Mouse (Mus musculus): Measurements from ENCODE around the gene Fcrl5.
"Not testable (repeated sequence)": the region's sequence is repeated elsewhere in the genome, so short reads cannot be mapped to it uniquely, and the experiment has no call there.

The Fcrl5 gene

GRCm38 (mm10) chr3:87435479-87435878 is at the start of gene Fcrl5:
TSS of gene Fcrl5 (plus strand) at chr3:87435773.
- DNase-seq = no peak

GRCm38 (mm10) chr3:87390935-87391334 is 44.6 kb upstream of the Fcrl5 start:
- no peak for DNase-seq

DNA sequence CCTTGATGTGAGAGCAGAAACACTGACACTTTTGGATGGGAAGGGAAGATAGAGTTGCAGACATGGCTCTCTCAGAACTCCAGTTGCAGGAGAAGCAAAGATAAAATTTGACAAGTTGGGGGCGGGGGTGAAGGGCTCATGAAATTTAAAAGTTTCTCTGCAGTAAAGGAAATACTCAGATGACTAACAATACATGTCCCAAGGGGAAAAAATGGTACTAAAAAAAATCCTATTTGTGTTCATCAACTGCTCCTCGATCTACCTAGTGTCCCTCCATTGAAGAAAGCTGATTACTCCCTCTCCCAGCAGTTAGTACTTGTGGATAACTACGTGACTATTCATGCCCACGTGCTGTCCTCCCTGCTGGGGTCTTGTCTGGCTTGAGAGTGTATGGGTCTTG is 36.8 kb upstream of the Fcrl5 start:
- no peak for DNase-seq

GRCm38 (mm10) chr3:87399906-87400305 is 35.7 kb upstream of the Fcrl5 start:
- DNase-seq = no peak

DNA sequence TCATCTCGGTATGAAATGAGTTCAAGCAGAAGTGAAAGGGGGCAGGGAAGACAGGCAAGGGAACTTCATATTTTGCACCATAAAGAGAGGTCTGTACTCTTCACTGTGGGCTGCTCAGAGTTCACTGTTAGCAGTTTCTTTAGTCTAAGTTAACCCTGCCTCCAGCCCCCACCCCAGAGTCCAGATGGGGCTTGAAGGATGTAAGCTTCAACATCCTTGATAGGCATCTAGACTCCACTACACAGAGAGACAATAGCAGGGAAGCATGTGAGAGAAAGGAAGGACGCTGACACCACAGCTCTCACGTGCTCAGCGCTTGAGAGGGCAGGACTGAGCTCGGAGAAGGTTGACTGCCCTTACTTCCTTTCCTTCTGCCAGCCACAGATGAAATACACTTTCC is 34.3 kb upstream of the Fcrl5 start:
- no peak for DNase-seq

DNA sequence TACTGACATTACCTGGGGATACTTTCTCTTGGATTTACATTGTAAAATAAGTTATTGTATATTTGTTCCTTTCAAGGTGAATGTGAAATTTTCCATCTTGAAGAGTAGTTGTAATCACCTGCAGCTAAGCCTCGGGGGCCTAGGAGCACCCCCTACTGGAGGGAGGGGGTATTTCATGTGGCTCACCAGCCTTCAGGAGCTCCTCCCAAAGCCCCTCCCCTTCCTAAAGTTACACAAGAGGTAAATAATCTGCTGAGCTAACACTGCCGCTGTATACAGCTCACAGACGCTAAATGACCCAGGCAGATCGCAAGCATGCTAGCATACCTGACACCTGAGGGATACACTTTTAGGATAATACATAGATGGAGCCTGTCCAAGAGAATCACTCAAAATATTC is 27.4 kb upstream of the Fcrl5 start:
- DNase-seq = peak; percentile 4 to 10

DNA sequence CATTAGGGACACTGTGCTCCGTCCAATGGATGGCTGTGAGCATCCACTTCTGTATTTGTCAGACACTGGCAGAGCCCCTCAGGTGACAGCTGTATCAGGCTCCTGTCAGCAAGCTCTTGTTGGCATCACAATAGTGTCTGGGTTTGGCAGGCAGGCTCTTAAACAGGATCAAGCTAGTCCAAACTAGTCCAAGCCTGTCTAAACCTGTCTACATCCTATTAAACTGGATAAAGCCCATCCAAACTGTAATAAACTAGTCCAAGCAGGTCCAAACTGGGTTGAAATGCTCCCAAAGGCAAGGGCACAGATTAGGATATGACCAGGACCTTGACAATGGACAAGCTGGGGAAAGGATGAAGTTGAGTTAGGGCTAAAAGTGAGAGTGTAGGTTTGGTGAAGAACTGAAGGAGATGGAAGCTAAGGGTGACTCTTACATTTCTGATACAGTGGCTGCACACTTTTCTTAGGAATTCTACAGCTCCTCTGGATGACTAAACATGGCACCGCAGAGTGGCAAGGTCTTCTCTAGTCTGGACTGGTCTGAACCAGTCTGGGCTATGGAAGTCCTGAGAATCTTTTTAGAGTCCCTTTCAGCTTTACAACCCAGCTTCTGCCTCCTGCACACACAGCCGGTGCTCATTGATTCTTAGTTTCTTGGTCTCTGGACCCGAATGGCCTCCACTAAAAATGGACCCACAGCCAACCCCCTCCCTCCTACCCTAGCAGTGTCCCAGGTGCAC is 26.2 kb upstream of the Fcrl5 start:
- DNase-seq = no peak

DNA sequence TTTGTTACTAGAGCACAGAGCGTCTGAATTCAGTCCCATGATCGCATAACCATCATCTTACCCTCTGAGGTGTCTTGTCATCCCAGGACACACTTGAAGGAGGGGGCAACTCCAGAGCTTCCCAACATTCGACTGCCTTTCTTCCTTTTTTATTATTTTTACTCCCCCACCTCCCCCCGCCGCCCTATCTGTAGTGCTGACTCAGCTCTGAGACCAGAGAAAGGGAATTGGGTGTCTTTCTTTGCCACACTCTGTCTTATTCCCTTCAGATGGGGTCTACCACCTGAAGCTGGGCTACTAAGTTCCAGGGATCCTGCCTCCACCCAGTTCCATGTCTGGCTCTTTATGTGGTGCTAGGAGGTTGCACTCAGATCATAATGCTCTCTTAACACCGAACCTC is 25.0 kb upstream of the Fcrl5 start:
- DNase-seq = no peak

- peak; percentile 7 to 21 for DNase-seq
Observed at GRCm38 (mm10) chr3:87411150-87411549, 24.4 kb upstream of the Fcrl5 start.

- no peak for DNase-seq
Observed at GRCm38 (mm10) chr3:87420645-87421044, 14.9 kb upstream of the Fcrl5 start.

DNA sequence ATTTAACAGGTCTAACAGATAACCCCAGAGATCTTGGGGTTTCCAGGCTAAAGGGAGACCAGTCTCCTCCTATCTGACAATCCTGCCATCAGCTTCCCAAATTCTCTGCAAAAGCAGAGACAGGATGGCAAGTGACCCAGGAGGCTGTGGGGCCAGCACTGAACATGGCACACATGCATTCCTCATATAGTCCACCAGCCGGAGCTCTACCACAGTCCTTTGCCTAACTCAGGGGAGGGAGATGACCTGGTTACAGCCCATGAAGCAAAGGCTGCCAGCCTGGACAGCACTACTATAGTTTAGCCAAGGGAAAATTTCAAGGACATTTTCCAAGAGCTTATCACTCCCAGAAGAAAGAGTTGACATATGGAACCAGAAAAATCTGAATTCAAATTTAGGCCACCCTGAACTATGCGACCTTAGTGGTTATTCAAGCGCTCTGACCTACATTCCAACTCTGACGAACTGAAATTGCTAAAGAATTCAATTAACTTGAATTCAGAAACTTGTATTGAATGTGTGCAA is 13.1 kb upstream of the Fcrl5 start:
- DNase-seq = no peak

GRCm38 (mm10) chr3:87440586-87440985 is 5.0 kb downstream of the Fcrl5 start:
- no peak for DNase-seq

- DNase-seq = no peak
Observed at GRCm38 (mm10) chr3:87443968-87444367, 8.4 kb downstream of the Fcrl5 start.

- DNase-seq = no peak
Observed at GRCm38 (mm10) chr3:87465454-87465853, 29.9 kb downstream of the Fcrl5 start.

DNA sequence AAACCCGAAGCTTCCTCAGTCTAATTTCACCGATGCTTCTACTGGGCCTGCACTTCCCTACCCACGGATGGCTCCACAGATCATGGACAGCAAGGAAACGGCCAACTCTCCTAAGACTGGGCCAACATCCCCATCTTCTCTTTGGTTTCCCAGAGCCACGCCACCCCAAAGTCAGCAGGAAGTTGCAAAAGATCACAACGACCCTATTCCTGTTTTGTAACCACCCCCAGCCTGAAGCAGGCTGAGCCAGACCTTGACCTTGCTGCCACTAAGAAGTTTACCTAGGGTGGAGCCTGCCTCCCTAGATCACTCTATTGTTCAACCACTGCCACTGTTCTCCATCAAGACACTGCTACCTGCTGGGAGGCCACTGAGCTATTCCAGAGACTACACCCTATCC is 31.4 kb downstream of the Fcrl5 start:
- no peak for DNase-seq

DNA sequence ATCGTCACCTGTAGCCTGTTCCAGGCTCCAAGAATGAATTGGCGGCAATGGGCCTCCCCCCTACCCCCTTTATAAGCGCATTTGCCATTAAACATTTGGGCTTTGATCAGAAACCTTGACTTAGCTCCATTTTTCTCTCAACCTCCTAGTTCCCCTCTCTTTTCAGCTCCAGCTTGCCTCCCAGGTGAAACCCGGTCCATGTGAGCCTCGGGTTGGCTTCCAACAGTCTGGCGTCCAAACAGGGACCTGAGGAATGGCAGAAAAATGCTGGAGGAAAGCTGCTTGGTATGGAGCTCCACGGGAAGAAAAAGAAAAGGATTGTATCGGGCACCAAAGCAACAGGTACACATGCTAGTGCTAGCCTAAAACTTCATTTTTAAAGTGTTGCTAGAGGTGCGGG is 31.8 kb downstream of the Fcrl5 start:
- DNase-seq = no peak

GRCm38 (mm10) chr3:87477948-87478347 is 42.4 kb downstream of the Fcrl5 start:
- not testable (repeated sequence) for DNase-seq

- DNase-seq = not testable (repeated sequence)
Observed at GRCm38 (mm10) chr3:87478596-87478995, 43.0 kb downstream of the Fcrl5 start.

DNA sequence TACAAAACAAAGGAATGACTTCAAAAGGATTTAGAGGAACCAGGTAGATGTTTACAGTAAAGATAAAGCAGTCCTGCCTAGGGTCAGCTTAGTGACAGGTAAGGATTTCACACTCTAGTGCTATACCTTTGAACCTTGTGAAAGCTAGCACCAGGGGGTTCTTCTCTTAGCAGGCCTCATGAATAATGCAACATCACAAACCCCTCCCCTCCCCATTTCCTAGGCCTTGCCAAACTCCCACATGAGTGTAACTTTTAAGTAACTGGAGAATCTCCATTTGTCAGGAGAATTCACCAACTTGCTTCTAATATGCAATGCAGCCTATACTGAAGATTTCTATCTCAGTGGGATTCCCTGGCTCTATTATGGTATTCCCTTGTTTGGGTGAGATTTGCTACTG is 43.7 kb downstream of the Fcrl5 start:
- not testable (repeated sequence) for DNase-seq

DNA sequence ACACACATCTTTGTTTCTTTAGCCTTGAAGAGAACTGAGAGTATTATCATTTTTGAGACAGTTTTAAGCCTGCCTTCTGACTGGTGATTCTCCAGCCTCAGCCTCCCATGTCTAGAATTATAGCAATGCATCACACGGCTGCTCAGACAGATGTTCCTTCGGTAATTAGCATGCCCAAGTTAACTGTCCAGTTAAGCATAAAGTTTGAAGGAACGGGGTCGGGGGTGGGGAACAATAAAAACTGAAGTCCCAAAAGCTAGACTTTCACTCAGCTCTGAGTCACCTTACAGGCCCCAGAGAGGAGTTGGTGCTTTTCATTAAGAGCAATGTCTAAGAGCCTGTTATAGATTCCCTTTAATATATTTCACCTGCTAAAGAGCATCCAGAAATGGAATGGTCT is 51.8 kb downstream of the Fcrl5 start:
- DNase-seq = no peak

GRCm38 (mm10) chr3:87487911-87488310 is 52.3 kb downstream of the Fcrl5 start:
- no peak for DNase-seq

GRCm38 (mm10) chr3:87498266-87498665 is 62.7 kb downstream of the Fcrl5 start:
- no peak for DNase-seq

GRCm38 (mm10) chr3:87499072-87499471 is 63.5 kb downstream of the Fcrl5 start:
- DNase-seq = peak; percentile 25 to 74

DNA sequence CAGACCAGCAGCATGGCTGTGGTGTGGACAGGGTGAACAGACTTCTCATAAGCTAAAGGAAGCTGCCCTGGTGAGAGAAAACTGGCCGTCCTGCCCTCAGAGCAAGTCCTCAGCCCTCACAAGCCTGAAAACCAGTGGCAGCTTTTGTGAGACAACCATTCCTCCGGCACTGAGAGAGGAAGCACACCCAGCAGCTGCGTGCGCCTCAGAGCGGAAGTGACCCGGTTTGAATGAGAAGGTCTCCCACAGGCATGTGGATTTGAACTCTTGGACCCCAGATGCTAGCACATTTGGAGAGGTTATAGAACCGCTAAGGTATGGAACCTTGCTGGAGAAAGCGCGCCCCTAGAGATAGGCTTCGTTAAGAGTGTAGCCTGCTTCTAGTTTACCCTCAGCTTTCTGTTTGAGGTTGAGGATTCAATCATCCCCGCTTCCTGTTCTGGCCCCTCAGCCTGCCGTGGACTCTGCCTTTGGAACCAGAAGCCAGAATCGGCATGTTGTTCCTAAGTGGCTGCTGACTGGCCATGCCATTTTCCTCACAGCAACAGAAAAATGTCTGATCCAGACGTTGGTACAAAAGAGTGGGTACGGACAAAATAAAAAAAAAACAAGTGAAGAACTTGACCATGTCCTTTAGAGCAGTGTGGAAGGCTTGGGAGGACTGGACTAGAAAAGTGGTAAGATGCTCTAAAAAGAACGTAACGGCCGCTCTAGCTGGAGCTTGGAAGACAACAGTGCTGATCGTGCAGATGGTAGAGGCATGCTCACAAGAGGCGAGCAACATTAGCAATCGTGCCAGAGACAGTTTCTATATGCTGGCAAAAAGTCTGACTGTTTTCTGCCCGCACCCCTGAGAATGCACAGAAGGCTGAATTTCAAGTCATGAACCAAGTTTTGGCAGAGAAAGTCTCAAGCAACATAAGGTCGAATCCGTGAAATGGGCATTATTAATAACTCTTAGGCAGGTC is 64.8 kb downstream of the Fcrl5 start:
- DNase-seq = no peak
